Mouse (Mus musculus): ENCODE measurements around the gene Zfp62. TPM values are rescaled to one million over a fixed set of nuclear protein-coding genes. Genes with fewer than 3 reads are reported as not detected.

Zfp62 gene
- total and polyA plus RNA-seq, 3 experiments = 16.7 to 132 (median 31.8) TPM

GRCm38 (mm10) chr11:49195819-49196322, 7.2 kb upstream of the Zfp62 start:
- peaks cover 0 to 2% of the 10 kb centered on the region in 2 experiments; a peak in 2 of 4 replicates for H3K36me3 ChIP-seq (ENCODE audit: control insufficient read depth in 1 of 2, insufficient read depth in 2 of 2, low read length in 2 of 2)
- H3K27ac ChIP-seq (ENCODE audit: control insufficient read depth, low read depth, low read length) = no peak overlapping the region
- H3K4me3 ChIP-seq (ENCODE audit: control insufficient read depth in 1 of 2, insufficient read depth in 1 of 2, low read depth in 2 of 2, low read length in 2 of 2) = no peak overlapping the region
- no peak for TF ChIP-seq ZKSCAN1 (IDR thresholded peaks at IDR 0.05; ENCODE audit: low read depth, low read length)
- no peak for TF ChIP-seq E2F4 (IDR thresholded peaks at IDR 0.05; ENCODE audit: borderline replicate concordance, low read depth, low read length)
- no peak for TF ChIP-seq MAX (IDR thresholded peaks at IDR 0.05; ENCODE audit: low read length)
- TF ChIP-seq ZC3H11A (IDR thresholded peaks at IDR 0.05; ENCODE audit: low read depth, low read length) = no peak
- TF ChIP-seq TAL1 (IDR thresholded peaks at IDR 0.05; ENCODE audit: low read length) = no peak
- TF ChIP-seq KAT2A (conservative IDR thresholded peaks at IDR 0.05; ENCODE audit: low read depth, low read length) = no peak
- no peak for TF ChIP-seq UBTF (IDR thresholded peaks at IDR 0.05; ENCODE audit: borderline replicate concordance, insufficient read depth, low read depth, low read length)
- no peak for TF ChIP-seq ETS1 (IDR thresholded peaks at IDR 0.05; ENCODE audit: low read depth, low read length)
- TF ChIP-seq GABPA (IDR thresholded peaks at IDR 0.05; ENCODE audit: low read depth, low read length) = no peak
- TF ChIP-seq MYB (IDR thresholded peaks at IDR 0.05; ENCODE audit: low read depth, low read length) = no peak
- TF ChIP-seq POLR2AphosphoS5 (IDR thresholded peaks at IDR 0.05; ENCODE audit: borderline replicate concordance, low read depth, low read length) = no peak
- TF ChIP-seq CTCF (IDR thresholded peaks at IDR 0.05 in 2 of 3, conservative IDR thresholded peaks at IDR 0.05 in 1 of 3; ENCODE audit: control insufficient read depth in 1 of 3, insufficient read depth in 1 of 3, low read depth in 2 of 3, low read length in 3 of 3, poor library complexity in 1 of 3, severe bottlenecking in 1 of 3) = no peak
- no peak for DNase-seq (ENCODE audit: low read depth, low spot score)
- H3K27me3 ChIP-seq (ENCODE audit: control insufficient read depth in 1 of 2, insufficient read depth in 2 of 2, low read length in 2 of 2) = no peaks in the 10 kb centered on the region
- peaks cover 0 to 3% of the 10 kb centered on the region in 2 experiments; a peak in 2 of 4 replicates for H3K4me1 ChIP-seq (ENCODE audit: control insufficient read depth in 1 of 2, insufficient read depth in 2 of 2, low read length in 2 of 2)
- no peak overlapping the region for H3K9ac ChIP-seq (ENCODE audit: control insufficient read depth, low read depth, low read length, poor library complexity, severe bottlenecking)
- no peaks in the 10 kb centered on the region for H3K79me2 ChIP-seq (ENCODE audit: control insufficient read depth, insufficient read depth, low read length, poor library complexity)
- H3K9me3 ChIP-seq (replicated peaks; ENCODE audit: insufficient read depth, low read length) = no peaks in the 10 kb centered on the region

- no peaks in the 10 kb centered on the region for H3K9me3 ChIP-seq (replicated peaks; ENCODE audit: insufficient read depth, low read length)
- H3K36me3 ChIP-seq (ENCODE audit: control insufficient read depth in 1 of 2, insufficient read depth in 2 of 2, low read length in 2 of 2) = peaks cover 0 to 25% of the 10 kb centered on the region in 2 experiments; a peak in 2 of 4 replicates
- no peak overlapping the region for H3K9ac ChIP-seq (ENCODE audit: control insufficient read depth, low read depth, low read length, poor library complexity, severe bottlenecking)
- H3K4me3 ChIP-seq (ENCODE audit: control insufficient read depth in 1 of 2, insufficient read depth in 1 of 2, low read depth in 2 of 2, low read length in 2 of 2) = no peak overlapping the region
- TF ChIP-seq SIN3A (IDR thresholded peaks at IDR 0.05; ENCODE audit: low read length) (peak; percentile 31; the same call in 1 of the 2 replicates), USF1 (IDR thresholded peaks at IDR 0.05; ENCODE audit: low read depth, low read length) (no peak), EP300 (IDR thresholded peaks at IDR 0.05; ENCODE audit: low read depth in 1 of 2, low read length in 2 of 2) (peak; percentile 66 to 67; a peak in 3 of 4 replicates), POLR2AphosphoS2 (IDR thresholded peaks at IDR 0.05; ENCODE audit: low read length) (no peak), TCF12 (IDR thresholded peaks at IDR 0.05; ENCODE audit: low read depth, low read length) (peak; percentile 25; the same call in 1 of the 2 replicates), ZC3H11A (IDR thresholded peaks at IDR 0.05; ENCODE audit: low read depth, low read length) (0 out of 2 replicates have a peak, but pooled peaks have one; percentile 1), E2F4 (IDR thresholded peaks at IDR 0.05; ENCODE audit: borderline replicate concordance, low read depth, low read length) (no peak), ZNF384 (IDR thresholded peaks at IDR 0.05; ENCODE audit: low read depth, low read length) (peak; percentile 89), MYC (IDR thresholded peaks at IDR 0.05; ENCODE audit: low read depth, low read length) (0 out of 2 replicates have a peak, but pooled peaks have one; percentile 7), TBP (IDR thresholded peaks at IDR 0.05; ENCODE audit: low read depth, low read length) (no peak), NRF1 (IDR thresholded peaks at IDR 0.05; ENCODE audit: insufficient read depth, low read depth, low read length, poor library complexity, severe bottlenecking) (no peak), MAX (IDR thresholded peaks at IDR 0.05; ENCODE audit: low read length) (no peak), ETS1 (IDR thresholded peaks at IDR 0.05; ENCODE audit: low read depth, low read length) (peak; percentile 54; the same call in 1 of the 2 replicates), GATA1 (IDR thresholded peaks at IDR 0.05; ENCODE audit: low read depth, low read length) (peak; percentile 81), ZMIZ1 (IDR thresholded peaks at IDR 0.05; ENCODE audit: low read depth, low read length) (no peak), RCOR1 (IDR thresholded peaks at IDR 0.05; ENCODE audit: low read depth, low read length) (0 out of 2 replicates have a peak, but pooled peaks have one; percentile 31)
- H3K4me1 ChIP-seq (ENCODE audit: control insufficient read depth in 1 of 2, insufficient read depth in 2 of 2, low read length in 2 of 2) = peaks cover 10 to 24% of the 10 kb centered on the region in 2 experiments
- H3K27ac ChIP-seq (ENCODE audit: control insufficient read depth, low read depth, low read length) = no peak overlapping the region
- no peaks in the 10 kb centered on the region for H3K27me3 ChIP-seq (ENCODE audit: control insufficient read depth in 1 of 2, insufficient read depth in 2 of 2, low read length in 2 of 2)
- H3K79me2 ChIP-seq (ENCODE audit: control insufficient read depth, insufficient read depth, low read length, poor library complexity) = peaks cover 30% of the 10 kb centered on the region
- peak; percentile 27 for DNase-seq (ENCODE audit: low read depth, low spot score)
Measured at GRCm38 (mm10) chr11:49200666-49201065, 2.4 kb upstream of the Zfp62 start.
